Mouse (Mus musculus) megakaryocyte, embryonic 14.5 days (primary cell): ENCODE results near the gene Abcb1a. TPM values are rescaled to one million over a fixed set of nuclear protein-coding genes. Genes with fewer than 3 reads are reported as not detected.
"Not testable (repeated sequence)": the region's sequence is repeated elsewhere in the genome, so short reads cannot be mapped to it uniquely, and the experiment has no call there.

Experiments
- H3K27me3 ChIP-seq: replicated peaks from 2 replicates; pipeline ENCODE3; 2012; ENCODE audit warnings: inconsistent platforms
- H3K36me3 ChIP-seq: replicated peaks from 2 replicates; pipeline ENCODE3; 2012; ENCODE audit warnings: low read length, inconsistent platforms, mixed read lengths
- H3K4me1 ChIP-seq: 2 replicates; pipeline ENCODE4 v1.6.1; 2012; ENCODE audit warnings: inconsistent platforms
- H3K4me3 ChIP-seq: replicated peaks from 2 replicates; pipeline ENCODE3; 2012; ENCODE audit warnings: moderate library complexity, mild to moderate bottlenecking, inconsistent platforms
- H3K9me3 ChIP-seq: 2 replicates; pipeline ENCODE4 v1.6.1; 2012; ENCODE audit warnings: inconsistent platforms
- FLI1 ChIP-seq: IDR thresholded peaks from 2 replicates; pipeline ENCODE4 v1.6.1; 2012; ENCODE audit warnings: low read length, inconsistent platforms, mixed read lengths
- GATA1 ChIP-seq: IDR thresholded peaks from 3 replicates; pipeline ENCODE4 v1.6.1; 2012; ENCODE audit warnings: mixed read lengths, low read length, inconsistent platforms, borderline replicate concordance
- polyA plus RNA-seq: library from polyadenylated mRNA; stranded (reverse); fragments of >175 nt; gene quantifications from 2 replicates; pipeline ENCODE4 v1.2.3, GENCODE M21; 2012; ENCODE audit warnings: low replicate concordance; ENCODE audit not compliant: insufficient read depth

Gene Abcb1a
- polyA plus RNA-seq, 1 experiment = not detected

DNA sequence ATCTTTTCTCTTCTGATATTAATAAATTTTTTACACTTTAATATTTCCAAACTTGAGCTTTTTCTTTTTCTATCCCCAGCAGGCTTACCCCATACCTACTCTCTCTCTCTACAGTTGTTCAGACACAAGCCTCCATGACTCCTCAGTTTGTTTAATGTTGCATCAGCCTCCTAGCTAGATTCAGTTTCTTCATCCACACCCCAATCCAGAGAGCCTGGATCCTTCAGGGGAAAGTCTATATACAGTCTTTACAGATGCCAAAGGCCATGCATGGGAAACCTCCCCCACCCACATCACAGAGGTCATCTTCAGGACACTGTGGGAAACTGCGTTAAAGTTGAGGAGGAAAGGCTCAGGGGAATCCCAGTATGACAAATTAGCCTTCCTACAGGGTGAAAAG, 62.3 kb downstream of the Abcb1a start:
- no peaks in the 10 kb centered on the region for H3K36me3 ChIP-seq
- H3K4me1 ChIP-seq = no peaks in the 10 kb centered on the region
- no peaks in the 10 kb centered on the region for H3K9me3 ChIP-seq
- H3K4me3 ChIP-seq = no peak overlapping the region
- no peak for TF ChIP-seq FLI1
- no peak for TF ChIP-seq GATA1
- no peaks in the 10 kb centered on the region for H3K27me3 ChIP-seq

DNA sequence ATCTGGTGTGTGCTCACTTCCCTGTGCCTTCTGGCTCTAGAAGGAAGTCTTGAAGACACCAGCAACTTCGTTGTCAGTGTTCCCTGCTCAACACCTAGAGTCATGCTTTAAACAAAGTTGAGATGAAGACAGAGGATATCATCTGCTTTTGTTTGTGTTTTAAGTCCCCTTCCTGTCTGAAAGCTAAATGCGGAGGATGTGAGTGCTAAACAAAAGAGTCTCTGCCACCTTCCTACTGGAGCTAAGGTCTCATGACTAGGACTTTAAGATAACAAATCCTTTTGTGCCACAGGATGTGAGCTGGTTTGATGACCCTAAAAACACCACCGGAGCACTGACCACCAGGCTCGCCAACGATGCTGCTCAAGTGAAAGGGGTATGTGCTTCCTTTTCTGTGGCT, 63.0 kb downstream of the Abcb1a start:
- Histone ChIP-seq H3K4me1 (no peaks in the 10 kb centered on the region), H3K9me3 (no peaks in the 10 kb centered on the region), H3K27me3 (no peaks in the 10 kb centered on the region), H3K36me3 (no peaks in the 10 kb centered on the region), H3K4me3 (no peak overlapping the region)
- TF ChIP-seq GATA1 (no peak), FLI1 (no peak)

DNA sequence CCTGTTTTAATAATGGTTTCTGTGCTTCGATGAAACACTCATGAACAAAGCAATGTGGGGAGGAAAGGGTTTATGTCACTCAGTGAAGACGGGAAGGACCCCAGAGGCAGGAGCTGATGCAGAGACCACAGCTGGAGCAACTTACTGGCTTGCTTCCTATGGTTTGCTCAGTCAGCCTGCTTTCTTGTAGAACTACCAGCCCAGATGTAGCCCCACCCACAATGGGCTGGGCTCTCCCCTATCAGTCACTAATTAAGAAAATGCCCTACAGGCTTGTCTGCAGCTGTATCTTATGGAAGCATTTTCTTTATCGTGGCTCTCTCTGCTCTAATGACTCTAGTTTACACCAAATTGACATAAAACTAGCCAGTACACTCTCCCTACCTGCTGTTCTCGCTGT, 67.9 kb downstream of the Abcb1a start:
- H3K27me3 ChIP-seq = no peaks in the 10 kb centered on the region
- no peaks in the 10 kb centered on the region for H3K9me3 ChIP-seq
- no peak overlapping the region for H3K4me3 ChIP-seq
- no peaks in the 10 kb centered on the region for H3K36me3 ChIP-seq
- TF ChIP-seq GATA1 (no peak), FLI1 (no peak)
- H3K4me1 ChIP-seq = no peaks in the 10 kb centered on the region

GRCm38 (mm10) chr5:8732639-8733038, 72.8 kb downstream of the Abcb1a start:
- Histone ChIP-seq H3K36me3 (no peaks in the 10 kb centered on the region), H3K4me1 (0 out of 2 replicates have a peak, but pooled peaks cover 4% of the 10 kb centered on the region), H3K4me3 (no peak overlapping the region), H3K27me3 (no peaks in the 10 kb centered on the region), H3K9me3 (no peaks in the 10 kb centered on the region)
- no peak for TF ChIP-seq GATA1
- TF ChIP-seq FLI1 = no peak

- not testable (repeated sequence) for H3K4me1 ChIP-seq, H3K4me3 ChIP-seq, H3K36me3 ChIP-seq, H3K27me3 ChIP-seq, H3K9me3 ChIP-seq
Measured at GRCm38 (mm10) chr5:8733307-8733706, 73.4 kb downstream of the Abcb1a start.

DNA sequence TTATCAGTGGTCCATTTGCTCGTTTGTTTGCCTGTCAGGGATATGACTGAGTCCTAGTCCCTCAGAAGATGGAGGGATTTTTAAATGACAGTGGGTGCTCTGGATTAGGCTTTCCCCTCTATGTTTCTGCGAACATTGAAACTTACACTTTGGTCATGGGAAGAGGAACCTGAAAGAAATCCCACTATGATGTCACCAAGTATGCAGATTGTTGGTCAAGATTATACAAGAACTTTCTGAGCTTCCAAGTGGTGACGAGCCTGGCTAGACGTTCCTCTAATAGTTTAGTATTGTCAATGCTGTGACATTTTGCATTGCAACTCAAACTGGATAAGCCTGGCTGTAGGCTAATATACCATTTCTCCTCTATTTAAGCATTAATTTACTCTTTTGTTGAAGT, 76.5 kb downstream of the Abcb1a start:
- H3K9me3 ChIP-seq = no peaks in the 10 kb centered on the region
- 0 out of 2 replicates have a peak, but pooled peaks cover 4% of the 10 kb centered on the region for H3K4me1 ChIP-seq
- H3K4me3 ChIP-seq = no peak overlapping the region
- TF ChIP-seq FLI1 = no peak
- TF ChIP-seq GATA1 = no peak
- no peaks in the 10 kb centered on the region for H3K36me3 ChIP-seq
- H3K27me3 ChIP-seq = no peaks in the 10 kb centered on the region

DNA sequence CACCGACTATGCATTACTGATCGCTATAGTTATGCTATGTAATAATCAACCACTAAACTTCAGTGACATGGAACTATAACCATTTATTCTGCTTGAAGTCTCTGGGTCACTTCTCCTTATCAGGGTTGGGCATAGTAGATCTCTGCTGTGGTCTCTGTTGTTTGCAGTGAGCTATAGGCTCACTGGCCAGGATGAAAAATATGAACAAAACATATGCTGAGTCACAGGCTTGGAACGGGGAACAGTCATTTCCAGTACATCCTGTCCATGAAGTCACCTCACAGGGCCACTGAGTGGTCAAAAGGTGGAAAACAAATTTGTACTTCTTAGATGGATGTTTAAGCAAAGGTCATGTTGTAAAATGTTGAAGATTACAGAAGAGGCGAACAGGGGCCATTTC, 77.2 kb downstream of the Abcb1a start:
- Histone ChIP-seq H3K4me3 (no peak overlapping the region), H3K9me3 (no peaks in the 10 kb centered on the region), H3K4me1 (0 out of 2 replicates have a peak, but pooled peaks cover 4% of the 10 kb centered on the region), H3K27me3 (no peaks in the 10 kb centered on the region), H3K36me3 (no peaks in the 10 kb centered on the region)
- no peak for TF ChIP-seq GATA1
- no peak for TF ChIP-seq FLI1

- not testable (repeated sequence) for H3K9me3 ChIP-seq
Measured at GRCm38 (mm10) chr5:8747244-8747643, 87.4 kb downstream of the Abcb1a start.

DNA sequence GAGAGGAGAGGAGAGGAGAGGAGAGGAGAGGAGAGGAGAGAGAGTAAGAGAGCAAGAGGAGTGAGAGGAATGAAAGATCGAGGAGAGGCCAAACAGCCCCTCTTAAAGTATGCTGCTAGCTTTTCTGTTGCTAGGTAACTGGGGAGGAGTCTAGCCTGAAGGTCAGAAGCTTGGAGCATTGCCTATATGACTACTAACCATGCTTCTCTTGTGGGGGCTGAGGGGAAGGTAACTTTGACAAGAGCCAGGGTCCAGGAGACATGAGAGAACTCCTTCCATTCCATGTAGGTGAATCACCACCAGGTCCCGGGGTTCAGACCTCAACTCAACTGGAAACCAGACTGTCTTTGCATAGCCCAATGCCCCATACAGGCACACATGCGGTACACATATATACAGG, 113.0 kb downstream of the Abcb1a start:
- Histone ChIP-seq H3K4me3 (no peak overlapping the region), H3K36me3 (no peaks in the 10 kb centered on the region), H3K4me1 (no peaks in the 10 kb centered on the region), H3K9me3 (no peaks in the 10 kb centered on the region), H3K27me3 (no peaks in the 10 kb centered on the region)
- TF ChIP-seq GATA1 (no peak), FLI1 (no peak)

More at GRCm38 (mm10) chr5:8747244-8747643, 87.4 kb downstream of the Abcb1a start:
- H3K27me3 ChIP-seq, H3K4me1 ChIP-seq, H3K36me3 ChIP-seq, H3K4me3 ChIP-seq: not testable (repeated sequence)

DNA sequence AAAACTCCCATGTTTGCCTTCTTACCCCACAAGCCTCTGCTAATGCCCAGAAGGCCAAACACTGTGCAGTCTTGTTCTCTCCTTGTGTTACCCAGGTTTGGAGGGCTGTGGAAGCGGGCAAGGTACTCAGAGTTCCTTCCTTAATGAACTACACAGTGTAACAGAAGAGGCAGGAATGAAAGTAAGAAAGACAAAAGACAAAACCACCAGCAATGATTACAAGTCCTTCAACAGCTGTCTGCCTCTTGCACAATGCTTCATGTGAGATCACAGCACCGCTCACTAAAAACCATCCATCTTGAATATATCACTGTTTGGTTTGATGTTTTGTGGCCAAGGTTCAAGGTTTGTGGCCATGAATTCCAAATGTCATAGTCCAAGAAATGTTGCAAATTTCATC, 118.4 kb downstream of the Abcb1a start:
- H3K9me3 ChIP-seq = no peaks in the 10 kb centered on the region
- H3K27me3 ChIP-seq = no peaks in the 10 kb centered on the region
- H3K4me1 ChIP-seq = no peaks in the 10 kb centered on the region
- TF ChIP-seq GATA1 = no peak
- no peak for TF ChIP-seq FLI1
- H3K36me3 ChIP-seq = no peaks in the 10 kb centered on the region
- H3K4me3 ChIP-seq = no peak overlapping the region

- no peaks in the 10 kb centered on the region for H3K27me3 ChIP-seq
- TF ChIP-seq FLI1 (no peak), GATA1 (no peak)
- H3K4me1 ChIP-seq = no peaks in the 10 kb centered on the region
- no peaks in the 10 kb centered on the region for H3K36me3 ChIP-seq
- no peaks in the 10 kb centered on the region for H3K9me3 ChIP-seq
- H3K4me3 ChIP-seq = no peak overlapping the region
Measured at GRCm38 (mm10) chr5:8778751-8779150, 118.9 kb downstream of the Abcb1a start.
